Mouse (Mus musculus): ENCODE results near the gene Tle6.

Gene Tle6

DNA sequence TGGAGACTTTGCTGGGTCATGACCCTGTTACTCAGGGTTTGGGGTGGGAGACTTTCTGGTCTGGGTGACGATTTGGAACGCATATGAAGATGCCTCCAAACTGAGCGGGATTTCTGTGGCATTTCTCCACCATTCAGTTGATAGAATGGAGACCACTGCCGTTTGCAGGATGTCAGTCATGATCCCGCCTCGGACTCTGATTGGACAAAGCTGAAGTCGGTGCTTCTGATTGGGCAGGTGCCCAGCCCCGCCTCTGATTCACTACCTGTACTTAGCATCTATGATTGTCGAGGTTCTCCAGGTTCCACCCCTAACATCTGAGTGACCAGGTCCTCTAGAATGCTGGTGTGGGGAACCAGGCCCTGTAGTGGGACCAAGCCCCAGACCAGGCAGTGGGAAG is 19.9 kb upstream of the Tle6 start:
- DNase-seq = no peak

DNA sequence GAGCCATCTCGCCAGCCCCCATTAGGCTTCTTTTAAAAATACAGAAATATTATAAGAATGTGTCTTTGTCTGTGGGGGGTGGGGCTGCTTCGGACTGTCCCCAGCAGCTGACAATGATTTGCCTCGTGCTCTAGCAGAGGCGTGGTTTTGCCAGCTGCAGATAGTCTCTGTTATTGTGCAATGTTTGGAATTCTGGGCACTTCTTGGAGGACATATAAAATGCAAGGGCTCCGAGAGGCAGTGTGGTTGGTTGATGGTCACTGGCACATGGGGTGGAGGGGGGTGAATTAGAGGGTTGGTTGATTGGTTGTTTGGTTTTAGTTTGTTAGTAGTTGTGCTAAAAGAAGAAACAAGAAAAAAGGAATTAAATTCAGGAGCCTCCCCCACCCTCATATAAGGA is 19.1 kb upstream of the Tle6 start:
- DNase-seq = no peak

DNA sequence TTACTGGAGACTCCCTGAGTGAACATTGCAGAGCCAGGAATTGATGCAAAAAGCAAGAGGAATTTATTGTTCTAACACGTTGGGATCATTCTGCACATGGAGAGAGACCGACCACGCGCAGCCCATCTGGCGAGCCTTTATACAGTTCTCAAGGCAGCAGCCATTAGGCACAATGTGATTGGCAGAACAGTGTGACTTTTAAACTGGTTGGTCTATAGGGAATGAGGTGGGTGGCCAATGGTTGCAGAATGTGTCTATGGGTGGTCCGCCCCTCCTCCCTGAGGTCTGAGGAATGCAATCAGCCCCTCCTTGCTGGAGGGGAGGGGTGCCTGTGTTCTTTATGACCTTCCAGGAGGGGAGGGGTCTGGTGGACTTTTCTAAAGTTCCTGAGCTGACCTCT is 14.6 kb upstream of the Tle6 start:
- no peak for DNase-seq

DNA sequence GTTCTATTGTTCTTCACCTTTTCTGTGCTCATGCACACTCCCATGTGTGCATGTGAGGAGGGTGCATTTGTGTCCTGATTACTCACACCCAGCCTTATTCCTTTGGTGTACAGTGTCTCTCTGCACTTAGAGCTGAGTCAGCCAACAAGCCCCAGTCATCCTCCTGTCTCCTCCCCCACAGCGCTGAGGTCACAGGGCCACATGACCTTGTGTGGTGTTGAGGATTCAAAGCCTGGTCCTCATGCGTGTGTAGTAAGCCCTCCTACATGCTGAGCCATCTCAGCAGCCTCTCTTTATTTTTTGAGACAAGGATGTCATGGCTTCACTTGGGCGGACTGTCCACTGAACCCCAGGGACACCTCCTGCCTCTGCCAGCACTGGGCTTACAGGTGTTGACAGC is 11.9 kb upstream of the Tle6 start:
- no peak for DNase-seq

DNA sequence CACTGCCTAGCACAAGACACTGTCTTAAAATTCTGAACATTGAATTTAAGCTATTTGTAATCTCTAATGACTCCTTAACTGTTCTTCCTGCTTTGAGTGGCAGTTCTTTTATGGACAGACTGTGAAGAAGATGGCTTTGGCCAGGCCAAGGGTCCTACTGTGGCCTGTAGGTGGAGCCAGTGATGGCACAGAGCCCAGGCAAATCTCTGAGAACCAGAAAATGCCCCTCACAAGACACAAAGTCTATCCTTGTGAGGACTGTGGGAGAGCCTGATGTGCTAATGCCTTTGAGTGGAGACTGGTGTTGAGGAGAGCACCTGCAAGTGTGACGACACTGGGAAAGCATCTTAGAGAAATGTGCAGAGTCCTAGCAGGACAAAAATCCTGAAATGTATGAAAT is 7.4 kb upstream of the Tle6 start:
- DNase-seq = peak; percentile 44

DNA sequence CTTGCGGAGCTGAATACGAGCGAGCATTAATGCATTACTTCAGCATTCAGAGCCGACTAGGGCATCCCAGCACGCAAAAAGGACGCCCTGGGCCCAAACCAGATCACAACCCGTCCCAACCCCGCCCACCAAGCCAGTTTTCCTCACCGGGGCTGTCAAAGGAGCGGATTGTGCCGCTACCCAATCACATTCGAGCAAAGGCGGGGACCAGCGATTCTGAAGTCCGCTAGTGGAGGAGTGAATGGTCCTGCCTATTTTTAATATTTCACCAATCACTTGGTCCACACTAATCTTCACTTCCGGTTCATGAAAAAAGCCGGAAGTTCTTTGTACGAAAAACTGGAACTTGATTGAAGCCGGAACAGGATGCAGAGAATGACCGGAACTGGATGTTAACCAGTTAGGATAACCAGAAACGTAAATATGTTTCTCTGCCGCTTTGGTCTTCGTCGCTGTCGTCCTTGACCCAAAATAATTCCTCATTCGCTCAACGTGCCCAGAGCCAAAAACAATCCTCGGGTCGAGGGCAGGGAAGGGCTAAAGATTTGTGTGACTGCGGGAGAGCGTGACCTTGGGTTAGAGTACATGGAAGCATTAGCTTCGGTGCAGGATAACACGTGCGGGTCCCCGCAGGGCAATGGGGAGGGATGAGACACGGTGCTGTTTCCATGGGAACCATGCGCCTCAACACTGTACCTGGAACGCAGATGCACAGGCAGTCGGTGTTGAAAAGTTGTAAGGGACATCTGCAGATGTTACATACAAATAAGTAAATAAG is 5.3 kb upstream of the Tle6 start, which contains the start of gene BC025920:
TSS of gene BC025920 (plus strand) at position 297 of the 778 bp plus-strand sequence.
- peak; percentile 96 for DNase-seq

DNA sequence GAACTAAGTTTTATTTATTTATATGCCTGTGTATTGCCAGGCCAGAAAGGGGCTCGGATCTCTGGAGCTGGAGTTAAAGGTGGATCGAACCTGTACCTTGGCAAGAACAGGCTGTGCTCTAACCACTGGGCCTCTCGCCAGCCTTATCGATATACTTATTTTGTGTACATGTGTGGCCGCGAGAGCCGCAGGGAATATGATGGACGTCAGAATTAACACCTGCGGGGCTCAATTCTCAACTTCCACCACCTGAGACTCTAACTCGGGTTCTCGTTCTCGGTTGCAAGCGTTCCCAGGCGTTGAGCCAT is 4.7 kb upstream of the Tle6 start:
- DNase-seq = no peak

DNA sequence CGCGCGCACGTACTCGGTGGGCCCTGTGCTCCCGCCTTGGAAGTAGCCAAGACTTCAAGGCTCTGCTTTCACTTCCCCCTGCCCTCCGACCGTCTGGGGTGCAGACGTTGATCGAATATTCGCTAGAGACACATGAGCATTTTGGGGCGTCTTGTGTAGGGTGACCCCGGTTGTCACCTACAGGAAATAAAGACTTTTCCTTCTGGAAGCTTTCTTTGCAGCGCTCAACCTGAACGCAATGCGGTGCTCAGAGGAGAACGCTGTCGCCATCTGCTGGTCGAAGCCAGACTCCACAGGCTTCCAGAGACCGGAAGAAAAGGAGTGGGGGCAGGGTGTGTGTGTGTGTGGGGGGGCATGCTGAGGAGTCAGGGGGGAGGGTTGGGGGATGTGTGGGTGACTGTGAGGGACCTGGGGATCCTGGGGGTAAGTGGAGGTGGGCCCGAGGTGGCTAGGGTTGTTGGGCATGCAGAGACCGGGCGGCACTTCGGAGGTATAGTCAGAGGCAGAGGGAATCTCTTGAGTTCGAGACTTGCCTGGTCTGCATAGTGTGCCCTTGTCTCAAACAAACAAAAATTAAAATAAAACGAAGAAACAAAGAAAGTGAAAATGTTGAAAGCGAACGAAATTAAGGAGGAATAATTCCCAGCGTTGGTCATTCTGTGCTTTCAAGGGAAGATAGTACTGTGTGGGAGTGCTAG is 4.2 kb upstream of the Tle6 start:
- DNase-seq = peak; percentile 86

DNA sequence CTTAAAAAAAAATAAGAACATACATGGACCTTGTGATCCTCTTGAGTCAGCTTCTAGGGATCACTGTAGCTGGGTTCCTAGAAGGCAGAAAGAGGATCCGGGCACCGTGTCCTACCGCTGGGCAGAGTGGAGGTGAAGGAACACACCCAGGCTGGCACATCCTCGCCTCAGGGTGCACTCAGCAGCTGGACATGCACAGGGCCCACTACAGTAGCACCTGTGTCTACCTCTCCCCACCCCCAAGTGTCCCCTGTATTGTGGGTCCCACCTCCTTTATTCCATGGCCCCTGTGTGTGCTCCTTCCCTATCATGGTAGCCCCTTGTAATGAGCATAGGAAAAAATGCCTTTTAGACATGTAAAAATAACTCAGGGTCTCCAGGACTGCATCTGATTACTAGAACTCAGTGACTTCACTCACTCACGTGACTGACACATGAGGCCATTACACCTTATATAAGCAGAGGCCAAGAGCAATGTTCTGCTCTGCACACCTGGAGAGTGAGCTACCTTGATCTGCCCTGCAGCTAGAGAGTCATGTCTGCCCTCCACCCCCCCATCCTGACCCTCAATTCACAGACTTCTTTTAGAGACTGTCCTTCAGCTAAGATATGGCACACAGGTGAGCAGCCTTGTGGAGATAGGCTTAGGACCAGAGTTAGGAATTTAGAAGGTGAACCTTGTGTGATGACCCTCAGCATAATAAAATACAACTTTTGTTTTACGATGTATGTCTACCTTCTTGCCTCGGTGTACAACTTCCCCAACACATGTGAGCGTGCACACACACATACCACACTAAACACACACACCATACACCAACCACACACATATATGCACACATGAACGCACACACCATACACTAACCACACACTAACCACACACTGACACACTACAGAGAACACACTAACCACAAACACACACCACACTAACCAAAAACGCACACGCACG is 3.4 kb upstream of the Tle6 start:
- peak; percentile 69 for DNase-seq

DNA sequence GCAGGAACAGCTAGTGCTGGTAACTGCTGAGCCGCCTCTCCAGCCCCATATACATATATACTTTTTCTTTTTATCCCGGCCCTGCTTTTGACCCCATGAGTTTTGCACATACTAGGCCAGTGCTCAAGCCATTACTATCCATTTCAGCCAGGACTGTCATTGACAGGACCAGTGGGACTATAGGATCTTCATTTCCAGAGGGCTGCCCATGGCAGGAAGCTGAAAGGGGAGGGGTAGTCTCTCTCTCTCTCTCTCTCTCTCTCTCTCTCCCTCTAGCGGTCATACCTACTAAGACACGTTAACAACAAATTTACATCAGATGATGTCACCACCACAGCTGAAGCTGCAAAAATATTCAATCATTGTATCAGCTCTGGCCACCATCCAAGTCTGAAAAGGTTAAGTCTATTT is 1.9 kb upstream of the Tle6 start:
- DNase-seq = peak; percentile 70

DNA sequence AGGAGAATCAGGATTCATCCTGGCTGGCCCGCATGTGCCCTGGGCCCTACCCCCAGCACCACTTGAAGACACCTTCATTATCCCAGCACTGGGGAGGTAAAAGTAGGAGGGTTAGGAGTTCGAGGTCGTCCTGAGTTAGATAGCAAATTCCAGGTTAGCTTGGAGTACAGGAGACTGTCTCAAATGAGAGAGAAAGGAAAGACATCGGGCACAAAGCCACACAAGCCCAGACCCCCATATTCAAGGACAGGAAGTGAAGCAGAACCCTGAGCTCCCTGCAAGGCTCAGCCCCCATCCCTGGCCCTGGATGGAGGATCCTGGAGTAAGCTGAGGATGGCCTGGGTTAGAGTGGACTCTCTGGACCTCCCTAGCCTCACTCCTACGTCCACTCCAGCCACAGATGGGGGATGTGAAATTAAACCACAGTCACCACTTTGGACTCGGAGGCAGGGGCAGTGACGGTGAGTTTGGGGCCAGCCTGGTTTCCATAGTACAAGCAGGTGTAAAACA is 578 bp upstream of the Tle6 start:
- DNase-seq = peak; percentile 62

DNA sequence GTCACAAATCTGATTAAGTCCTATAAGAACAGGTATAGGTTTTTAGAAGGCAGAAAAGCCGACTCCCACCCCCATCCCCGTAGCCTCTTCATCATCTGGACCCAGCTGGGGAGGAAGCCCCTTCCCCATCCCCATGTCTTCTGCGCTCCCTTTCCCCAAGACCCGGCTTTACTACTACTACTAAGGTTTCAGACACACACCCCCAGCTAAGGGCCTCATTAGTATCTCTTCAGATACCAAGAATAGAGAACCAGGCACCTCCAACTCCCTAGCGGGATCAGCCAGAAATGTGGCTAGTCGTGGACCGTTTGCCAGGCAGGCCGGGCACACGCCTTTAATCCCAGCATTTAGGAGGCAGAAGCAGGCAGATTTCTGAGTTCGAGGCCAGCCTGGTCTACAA is 777 bp downstream of the Tle6 start:
- peak; percentile 62 for DNase-seq

DNA sequence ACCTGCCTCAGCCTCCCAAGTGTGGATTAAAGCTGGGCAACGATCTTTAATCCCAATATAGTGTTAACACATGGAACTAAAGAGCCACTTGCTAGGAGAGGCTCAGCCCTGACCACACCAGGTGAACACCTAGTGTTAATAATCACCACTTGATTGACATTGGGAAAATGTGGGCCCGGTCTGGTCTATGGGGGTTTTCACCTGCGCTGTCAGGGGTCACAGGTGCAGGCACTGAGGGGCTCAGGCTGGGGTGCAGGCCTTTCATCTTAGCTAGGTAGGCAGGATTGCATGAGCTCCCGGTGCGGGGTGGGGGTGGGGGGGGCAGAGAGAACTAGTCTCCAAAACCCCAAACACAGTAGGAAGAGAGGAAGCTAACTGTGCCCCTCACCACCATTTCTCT is 1.2 kb downstream of the Tle6 start:
- peak; percentile 54 for DNase-seq

DNA sequence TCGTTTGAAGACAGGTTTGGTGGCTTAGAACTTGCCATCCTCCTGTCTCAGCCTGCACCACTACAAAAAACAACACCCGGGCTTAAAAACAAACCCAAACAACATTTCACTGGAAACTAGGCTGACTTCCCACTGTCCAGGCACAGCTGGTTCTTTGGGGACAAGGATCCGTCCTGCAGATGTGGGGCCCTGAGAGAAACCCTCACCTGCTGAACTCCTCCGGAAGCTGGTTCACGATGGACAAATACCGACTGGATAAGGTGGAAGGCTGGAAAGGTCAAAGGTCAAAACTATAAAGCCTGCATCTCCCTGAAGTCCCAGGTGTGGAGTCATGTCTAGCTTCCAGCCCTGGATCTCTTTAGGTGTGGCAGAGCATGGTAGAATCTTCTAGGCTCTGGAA is 2.0 kb downstream of the Tle6 start:
- DNase-seq = peak; percentile 34

DNA sequence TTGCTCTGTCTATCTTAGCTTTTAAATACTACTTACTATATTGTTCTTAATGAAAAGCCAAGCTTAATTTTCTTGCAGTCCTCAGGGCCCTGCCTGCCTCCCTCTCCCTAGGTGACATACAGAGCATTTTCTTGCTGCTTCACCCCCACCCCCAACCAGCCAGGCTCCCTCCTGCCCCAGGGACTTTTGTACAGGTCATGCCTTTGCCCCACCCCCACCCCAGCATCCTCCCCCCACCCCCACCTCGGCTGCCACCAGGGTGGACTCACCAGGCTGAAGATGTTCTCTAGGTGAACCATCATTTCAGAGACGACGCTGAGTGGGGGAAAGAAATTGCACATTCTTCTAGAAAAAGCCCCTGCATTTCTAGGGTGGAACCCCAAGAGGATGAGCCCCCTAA is 2.5 kb downstream of the Tle6 start:
- no peak for DNase-seq

DNA sequence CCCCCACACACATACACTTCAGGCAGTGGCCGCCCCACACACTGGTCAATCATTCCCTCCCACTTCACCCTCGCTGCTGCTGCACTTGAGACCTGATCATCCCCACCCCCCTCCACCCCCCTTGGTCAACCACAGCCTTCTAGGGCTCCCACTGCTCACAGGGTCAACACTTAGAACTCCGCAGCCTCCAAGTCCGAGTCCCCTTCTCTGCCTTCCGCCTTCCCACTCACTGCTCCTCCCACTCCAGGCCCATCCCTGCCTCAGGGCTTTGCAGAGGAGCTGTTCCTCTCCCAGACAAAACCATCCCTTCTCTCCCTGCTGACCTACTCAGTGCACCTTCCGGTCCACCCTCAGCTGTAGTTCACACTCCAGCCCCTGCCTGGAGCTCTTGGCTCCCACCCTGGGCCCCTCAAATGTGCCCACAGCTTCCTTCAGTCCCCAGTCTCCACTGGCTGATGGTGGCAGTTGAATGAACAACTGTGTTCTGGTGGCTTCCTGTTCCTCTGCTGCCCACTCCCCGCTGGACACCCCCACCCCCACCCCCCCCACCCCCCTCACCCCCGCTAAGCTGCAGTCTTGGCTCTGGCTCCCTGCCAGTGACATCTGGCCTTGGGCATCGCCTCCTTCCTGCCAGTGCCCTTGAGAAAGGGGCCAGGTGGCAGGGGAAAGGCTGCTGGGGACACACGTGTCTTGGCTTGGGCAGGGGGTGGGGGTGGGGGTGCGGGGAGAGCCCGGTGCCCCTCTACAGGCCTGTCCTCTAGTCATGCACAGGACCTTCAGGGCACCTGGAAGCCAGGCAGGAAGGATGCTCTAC is 3.5 kb downstream of the Tle6 start:
- peak; percentile 46 for DNase-seq

DNA sequence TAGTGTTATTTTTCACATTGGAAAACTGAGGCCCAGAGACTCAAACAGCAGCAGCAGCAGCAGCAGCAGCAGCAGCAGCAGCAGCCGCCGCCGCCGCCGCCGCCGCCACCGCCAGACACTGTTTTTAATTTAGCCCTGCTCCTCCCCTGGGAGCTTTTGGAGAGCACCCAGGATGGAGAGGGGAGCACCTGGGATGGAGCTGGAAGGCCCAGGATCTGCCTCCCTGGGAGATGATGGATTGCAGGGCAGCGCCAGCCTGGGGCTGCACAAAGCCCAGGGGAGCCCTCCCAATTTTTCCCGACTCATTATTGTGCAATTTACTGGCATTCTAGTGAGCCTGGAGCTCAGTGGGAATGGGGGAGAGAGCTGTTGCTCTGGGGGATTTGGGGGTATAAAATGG is 4.3 kb downstream of the Tle6 start:
- peak; percentile 34 for DNase-seq

DNA sequence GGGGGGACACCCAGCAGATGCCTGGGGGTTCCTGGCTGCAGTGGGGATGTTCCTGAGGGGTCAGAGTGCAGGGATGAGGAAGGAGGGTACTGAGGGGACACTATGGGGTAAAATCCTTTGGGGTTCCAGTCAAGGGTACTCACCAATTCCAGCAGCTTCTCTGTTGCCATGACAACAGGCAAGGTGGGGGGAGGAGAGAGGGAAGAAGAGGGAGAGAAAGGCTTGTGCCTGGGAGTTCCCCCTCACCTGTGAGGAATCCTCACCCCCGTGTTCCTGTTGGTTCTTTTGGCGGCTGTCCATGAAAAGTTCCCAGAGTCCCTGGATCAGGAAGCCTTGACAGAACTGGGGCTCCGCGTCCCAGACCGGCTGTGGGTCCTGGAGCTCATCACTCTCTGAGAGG is 5.3 kb downstream of the Tle6 start:
- peak; percentile 60 for DNase-seq

DNA sequence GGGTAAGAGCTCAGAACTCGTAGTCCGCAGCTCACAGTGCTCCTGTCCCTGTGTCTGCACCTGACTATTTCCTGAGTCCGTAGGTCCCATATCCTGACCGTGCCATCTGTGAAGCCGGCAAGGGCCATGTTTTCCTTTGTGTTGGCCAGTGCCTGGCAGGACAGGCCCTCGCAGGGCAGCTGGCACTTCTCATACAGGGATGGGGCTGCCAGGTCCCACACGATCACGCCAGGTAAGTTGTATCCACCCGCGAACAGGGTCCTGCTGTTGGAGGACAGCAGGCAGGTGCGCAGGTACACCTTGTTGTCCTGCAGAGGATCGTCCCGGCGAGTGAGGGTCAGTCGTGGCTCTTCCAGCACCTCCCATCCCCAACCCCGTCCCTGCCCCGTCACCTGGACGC is 6.9 kb downstream of the Tle6 start:
- DNase-seq = peak; percentile 84

DNA sequence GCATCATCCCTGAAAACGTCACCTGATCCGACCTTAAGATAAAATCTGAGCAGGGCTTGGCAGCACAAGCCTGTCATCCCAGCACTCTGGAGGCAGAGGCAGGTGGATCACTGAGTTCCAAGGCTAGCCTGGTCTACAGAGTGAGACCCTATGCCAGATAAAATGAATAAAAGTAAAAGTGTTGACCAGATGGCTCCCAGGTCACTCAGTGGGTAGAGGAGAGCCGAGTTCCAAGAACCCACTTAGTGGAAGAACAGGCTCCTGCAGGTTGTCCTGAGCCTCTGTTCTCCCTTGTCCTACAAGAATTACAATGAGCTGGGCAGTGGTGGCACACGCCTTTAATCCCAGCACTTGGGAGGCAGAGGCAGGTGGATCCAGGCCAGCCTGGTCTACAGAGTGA is 7.7 kb downstream of the Tle6 start:
- DNase-seq = peak; percentile 42

DNA sequence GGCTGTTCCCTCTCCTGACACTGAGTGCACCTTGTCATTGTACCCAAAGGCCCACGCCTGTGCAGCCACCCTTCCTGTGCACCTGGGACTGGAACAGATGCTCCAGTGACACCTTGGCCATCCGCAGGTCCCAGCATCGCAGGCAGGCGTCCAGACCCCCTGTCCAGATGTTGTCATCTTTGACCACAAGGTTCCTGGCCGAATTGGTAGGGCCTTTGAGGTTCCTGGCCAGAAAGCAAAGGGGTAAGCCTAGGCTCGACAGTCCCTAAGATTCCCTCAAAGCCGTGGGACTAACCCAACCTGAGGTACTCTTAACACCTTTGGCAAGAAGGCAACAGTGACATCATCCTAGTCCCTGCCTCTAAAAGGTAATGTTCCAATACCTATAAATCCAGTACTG is 8.2 kb downstream of the Tle6 start:
- DNase-seq = peak; percentile 60

DNA sequence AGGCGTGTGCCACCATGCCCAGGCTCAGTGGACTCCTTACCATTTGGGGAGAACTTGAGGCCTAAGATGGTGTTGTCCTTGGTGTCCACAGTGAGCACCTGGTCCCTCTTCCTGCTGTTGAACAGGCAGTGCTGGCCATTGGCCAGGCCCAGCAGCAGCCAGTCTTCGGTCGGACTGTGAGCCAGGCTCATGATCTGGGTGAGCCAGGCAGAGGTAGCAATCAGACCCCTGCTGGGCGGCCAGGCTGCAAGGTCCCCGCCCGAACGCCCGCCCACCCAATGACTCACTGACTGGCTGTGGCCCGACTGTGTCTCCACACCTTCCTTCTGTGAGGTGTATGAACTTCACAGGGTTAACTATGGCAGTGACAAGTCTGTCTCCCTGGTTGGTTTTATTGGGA is 9.0 kb downstream of the Tle6 start:
- DNase-seq = peak; percentile 70

DNA sequence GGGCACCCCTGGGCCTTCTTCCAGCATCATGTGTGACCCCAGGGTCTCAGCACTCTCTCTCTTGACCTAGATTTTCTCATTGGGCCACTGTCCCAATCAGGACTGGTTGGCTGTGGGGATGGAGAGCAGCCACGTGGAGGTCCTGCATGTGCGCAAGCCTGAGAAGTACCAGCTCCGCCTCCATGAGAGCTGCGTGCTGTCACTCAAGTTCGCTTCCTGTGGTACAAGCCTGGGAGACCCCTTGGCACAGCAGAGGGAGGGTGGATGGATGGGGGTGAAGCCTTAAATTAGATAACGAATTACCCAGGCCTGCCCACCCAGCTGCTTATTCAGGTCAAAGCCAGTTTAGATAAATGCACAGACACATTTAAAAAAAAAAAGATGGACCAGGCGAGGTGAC is 12.1 kb downstream of the Tle6 start:
- peak; percentile 32 for DNase-seq
